Mouse (Mus musculus) kidney, embryonic 16.5 days (tissue): ENCODE measurements around the gene Dus4l. TPM values are rescaled to one million over a fixed set of nuclear protein-coding genes. Genes with fewer than 3 reads are reported as not detected.

Source experiments
- ATAC-seq: fragments of 200-750 bp; cut with Nextera tagmentation; 2 replicates; pipeline ENCODE4 v1.8.0; 2017; ENCODE audit warnings: moderate TSS enrichment; ENCODE audit not compliant: low FRiP score, low TSS enrichment
- H3K27ac ChIP-seq: fragments of 300-500 bp; sonication (generic); 2 replicates; pipeline ENCODE4 v1.5.1; 2014; ENCODE audit warnings: low read length
- H3K27me3 ChIP-seq: fragments of 300-500 bp; sonication (generic); 2 replicates; pipeline ENCODE4 v1.6.1; 2014; ENCODE audit warnings: low read length, control low read depth, mixed read lengths; ENCODE audit not compliant: insufficient read depth
- H3K36me3 ChIP-seq: fragments of 300-500 bp; sonication (generic); 2 replicates; pipeline ENCODE4 v1.6.1; 2014; ENCODE audit warnings: low read length, control low read depth, mixed read lengths; ENCODE audit not compliant: insufficient read depth
- H3K4me1 ChIP-seq: fragments of 300-500 bp; sonication (generic); 2 replicates; pipeline ENCODE4 v1.6.1; 2014; ENCODE audit warnings: low read length, control low read depth, mixed read lengths; ENCODE audit not compliant: insufficient read depth
- H3K4me2 ChIP-seq: fragments of 300-500 bp; sonication (generic); replicated peaks from 2 replicates; pipeline ENCODE4 v1.6.1; 2014; ENCODE audit warnings: low read depth, low read length
- H3K4me3 ChIP-seq: fragments of 300-500 bp; sonication (generic); 2 replicates; pipeline ENCODE4 v1.5.1; 2014; ENCODE audit warnings: mild to moderate bottlenecking, low read length
- H3K9ac ChIP-seq: fragments of 300-500 bp; sonication (generic); replicated peaks from 2 replicates; pipeline ENCODE4 v1.6.1; 2014; ENCODE audit warnings: low read length
- H3K9me3 ChIP-seq: fragments of 300-500 bp; sonication (generic); 2 replicates; pipeline ENCODE4 v1.6.1; 2016; ENCODE audit warnings: low read length, control low read depth
- WGBS: fragments of 180-500 bp; shearing (Covaris S2); extraction: QIAGEN DNeasy Blood & Tissue Kit; methylation state at CpG from one replicate; pipeline ENCODE4 v1.1.7; 2014; 5-methylcytosine and 5-hydroxymethylcytosine counted together
- polyA plus RNA-seq: library from polyadenylated mRNA; unstranded; fragments of >200 nt; fragmentation: Nextera tagmentation; extraction: Ambion mirVana; gene quantifications from 2 replicates; pipeline ENCODE4 v1.2.1, GENCODE M21; 2015

The Dus4l gene
- polyA plus RNA-seq, 1 experiment from 2014 or later, result 9.9 TPM

GRCm38 (mm10) chr12:31603586-31603985 is 51.0 kb downstream of the Dus4l start:
- H3K27ac ChIP-seq, result no peak overlapping the region
- no peak overlapping the region for H3K9ac ChIP-seq
- no peak for ATAC-seq
- H3K9me3 ChIP-seq, result no peaks in the 10 kb centered on the region
- H3K36me3 ChIP-seq, result 0 out of 2 replicates have a peak, but pooled peaks cover 3% of the 10 kb centered on the region
- no peak overlapping the region for H3K4me2 ChIP-seq
- no peaks in the 10 kb centered on the region for H3K27me3 ChIP-seq
- H3K4me1 ChIP-seq, result no peaks in the 10 kb centered on the region
- WGBS, result 77% methylated on average over 6 of the region's 6 CpGs
- no peak overlapping the region for H3K4me3 ChIP-seq

GRCm38 (mm10) chr12:31594296-31594695 is 60.3 kb downstream of the Dus4l start:
- ATAC-seq, result no peak
- no peak overlapping the region for H3K4me2 ChIP-seq
- no peak overlapping the region for H3K27ac ChIP-seq
- H3K4me3 ChIP-seq, result no peak overlapping the region
- no peaks in the 10 kb centered on the region for H3K27me3 ChIP-seq
- no peaks in the 10 kb centered on the region for H3K36me3 ChIP-seq
- no peaks in the 10 kb centered on the region for H3K9me3 ChIP-seq
- no peaks in the 10 kb centered on the region for H3K4me1 ChIP-seq
- no peak overlapping the region for H3K9ac ChIP-seq
- WGBS, result 88% methylated on average over 3 of the region's 3 CpGs

- H3K9ac ChIP-seq, result no peak overlapping the region
- no peak for ATAC-seq
- 38% methylated on average over 3 of the region's 3 CpGs for WGBS
Measured at GRCm38 (mm10) chr12:31592011-31592410, 62.6 kb downstream of the Dus4l start.

More at GRCm38 (mm10) chr12:31592011-31592410, 62.6 kb downstream of the Dus4l start:
- H3K27me3 ChIP-seq, result no peaks in the 10 kb centered on the region
- H3K4me1 ChIP-seq, result no peaks in the 10 kb centered on the region
- no peak overlapping the region for H3K4me2 ChIP-seq
- no peak overlapping the region for H3K4me3 ChIP-seq
- H3K36me3 ChIP-seq, result no peaks in the 10 kb centered on the region
- H3K9me3 ChIP-seq, result no peaks in the 10 kb centered on the region
- H3K27ac ChIP-seq, result no peak overlapping the region

Other genes with a start within 250 kb of the Dus4l start
- gene Cbll1, start 155.2 kb downstream of the Dus4l start, polyA plus RNA-seq, result 11.9 and 16.5 TPM in 2 replicates
- 1.6 and 1.9 TPM in 2 replicates for gene Slc26a4, start 94.9 kb downstream of the Dus4l start, polyA plus RNA-seq
- gene Bcap29, start 20.2 kb downstream of the Dus4l start, polyA plus RNA-seq, result 25.7 and 29.2 TPM in 2 replicates
- 27.6 and 30.0 TPM in 2 replicates for gene Cog5, start within 50 bp of the Dus4l start, polyA plus RNA-seq
- gene Gpr22, start 59.1 kb upstream of the Dus4l start, polyA plus RNA-seq, result 0.39 and 0.46 TPM in 2 replicates